9 mouse cellular contexts compared by ENCODE assay signal in genomic region chr2:109675973-109676617, GRCm38 (mm10). TPM values are rescaled to one million over a fixed set of nuclear protein-coding genes. Genes with fewer than 3 reads are reported as not detected.
DNase-seq lines count a peak whose midpoint lies in the region; ATAC-seq and TF ChIP-seq lines count a peak whose summit lies in the region.
"Had no signal": no experiment of that assay in that cellular context is flagged by ENCODE, and none has a peak within 500 bp of the region (broad histone marks: within the 10 kb centered on the region; RNA-seq: fewer than 3 reads in every experiment).

No protein-coding gene starts in this region.

- H3K27ac ChIP-seq in ES-Bruce4 (ENCODE audit: insufficient read depth, low read length): no peak overlapping the region
- H3K27ac ChIP-seq in stomach, embryonic 16.5 days (ENCODE audit: low read length): no peak overlapping the region

- H3K36me3 ChIP-seq in ES-Bruce4 (ENCODE audit: control insufficient read depth, insufficient read depth, low read length, poor library complexity, severe bottlenecking): no peaks in the 10 kb centered on the region
- no peaks in the 10 kb centered on the region for H3K36me3 ChIP-seq in stomach, embryonic 16.5 days (ENCODE audit: control insufficient read depth, insufficient read depth, low read length)

- TF ChIP-seq POLR2A in ES-Bruce4 (IDR thresholded peaks at IDR 0.05; ENCODE audit: insufficient read depth, low read length): no peak

- TF ChIP-seq EP300 in ES-Bruce4 (IDR thresholded peaks at IDR 0.05; ENCODE audit: insufficient read depth, low read depth, low read length): no peak

- intact Hi-C loops in heart, postnatal 10 days (cut with DNase I): no loop called here

- H3K4me2 ChIP-seq in stomach, embryonic 16.5 days (ENCODE audit: low read depth, low read length): peak overlapping the region; percentile 43

- WGBS in stomach, embryonic 16.5 days: 1% methylated on average over 29 of the region's 29 CpGs

- H3K9me3 ChIP-seq in ES-Bruce4 (replicated peaks; ENCODE audit: control insufficient read depth, insufficient read depth, low read length, poor library complexity, severe bottlenecking): no peaks in the 10 kb centered on the region
- H3K9me3 ChIP-seq in stomach, embryonic 16.5 days (replicated peaks; ENCODE audit: control insufficient read depth, low read length): no peaks in the 10 kb centered on the region

- H3K27me3 ChIP-seq in ES-Bruce4 (ENCODE audit: control insufficient read depth, insufficient read depth, low read length, poor library complexity, severe bottlenecking): peaks cover 10% of the 10 kb centered on the region
- peaks cover 52% of the 10 kb centered on the region for H3K27me3 ChIP-seq in stomach, embryonic 16.5 days (ENCODE audit: control insufficient read depth, insufficient read depth, low read length)

- peak; percentile 79 for DNase-seq in ZHBTc4 (ENCODE audit: low read depth, low spot score)
- peak; percentile 86 for DNase-seq in embryo, embryonic 10 days (ENCODE audit: low spot score)
- peak; percentile 58 to 73 for DNase-seq in heart, postnatal 10 days
- DNase-seq in kidney, postnatal 14 days: peak; percentile 73

- peak overlapping the region; percentile 86 for H3K9ac ChIP-seq in ES-Bruce4 (ENCODE audit: low read depth, poor library complexity, severe bottlenecking)
- H3K9ac ChIP-seq in stomach, embryonic 16.5 days (ENCODE audit: low read length): no peak overlapping the region

- peak overlapping the region; percentile 91 for H3K4me3 ChIP-seq in ES-Bruce4 (ENCODE audit: low read depth, low read length)
- peak overlapping the region; percentile 25 for H3K4me3 ChIP-seq in stomach, embryonic 16.5 days (replicated peaks; ENCODE audit: low read length)

- peak; percentile 78 for ATAC-seq in megakaryocyte-erythroid progenitor cell, adult 5-6 weeks (replicated peaks; ENCODE audit: low FRiP score, low TSS enrichment, poor library complexity, severe bottlenecking)
- no peak for ATAC-seq in stomach, embryonic 16.5 days (ENCODE audit: insufficient read depth, low FRiP score)
- no peak for ATAC-seq in monocyte, adult 5-6 weeks (replicated peaks; ENCODE audit: insufficient number of reproducible peaks, low FRiP score, low TSS enrichment, poor library complexity, severe bottlenecking)

- H3K4me1 ChIP-seq in ES-Bruce4 (ENCODE audit: control insufficient read depth, insufficient read depth, low read length): no peaks in the 10 kb centered on the region
- H3K4me1 ChIP-seq in stomach, embryonic 16.5 days (ENCODE audit: control insufficient read depth, insufficient read depth, low read length): peaks cover 24% of the 10 kb centered on the region

- no peak for TF ChIP-seq CTCF in ES-Bruce4 (IDR thresholded peaks at IDR 0.05; ENCODE audit: low read depth, low read length)

RNA-seq across cellular contexts. Expression of gene Bdnf, which starts 1.6 kb away (rescaled TPM):
- polyA plus RNA-seq in ES-Bruce4 (2011; ENCODE audit: insufficient read depth, insufficient read length, low read depth, missing spikeins): 1.2 and 1.5 TPM in 2 replicates
- 1 to 10 TPM in 1 of 2 experiments, under 1 TPM in 1; 0.62 to 1.4 TPM for total RNA-seq in heart, postnatal 10 days (2021)
- total RNA-seq in megakaryocyte-erythroid progenitor cell, adult 5-6 weeks (2014; fragmentation: Nextera tagmentation): not detected in 2 replicates
- not detected in 2 replicates for total RNA-seq in megakaryocyte-erythroid progenitor cell, adult 5-6 weeks (2017)
- polyA plus RNA-seq in stomach, embryonic 16.5 days (2015; fragmentation: Nextera tagmentation; extraction: Ambion mirVana): 1.5 and 1.9 TPM in 2 replicates
- total RNA-seq in monocyte, adult 5-6 weeks (2017): not detected in 3 replicates
- total RNA-seq: neutrophil, adult 5-6 weeks had no signal
